Mouse (Mus musculus) CH12F3 (cell line): Measurements from ENCODE around the gene Capg.
"Not testable (repeated sequence)": the region's sequence is repeated elsewhere in the genome, so short reads cannot be mapped to it uniquely, and the experiment has no call there.

ENCODE experiments used
- in situ Hi-C: fragments of 300-500 bp; cut with MboI; formaldehyde crosslinking; loops from 2 replicates; pipeline ENCODE4 v1.14.3; 2020; ENCODE audit warnings: low sequenced_read_pairs

Gene Capg

DNA sequence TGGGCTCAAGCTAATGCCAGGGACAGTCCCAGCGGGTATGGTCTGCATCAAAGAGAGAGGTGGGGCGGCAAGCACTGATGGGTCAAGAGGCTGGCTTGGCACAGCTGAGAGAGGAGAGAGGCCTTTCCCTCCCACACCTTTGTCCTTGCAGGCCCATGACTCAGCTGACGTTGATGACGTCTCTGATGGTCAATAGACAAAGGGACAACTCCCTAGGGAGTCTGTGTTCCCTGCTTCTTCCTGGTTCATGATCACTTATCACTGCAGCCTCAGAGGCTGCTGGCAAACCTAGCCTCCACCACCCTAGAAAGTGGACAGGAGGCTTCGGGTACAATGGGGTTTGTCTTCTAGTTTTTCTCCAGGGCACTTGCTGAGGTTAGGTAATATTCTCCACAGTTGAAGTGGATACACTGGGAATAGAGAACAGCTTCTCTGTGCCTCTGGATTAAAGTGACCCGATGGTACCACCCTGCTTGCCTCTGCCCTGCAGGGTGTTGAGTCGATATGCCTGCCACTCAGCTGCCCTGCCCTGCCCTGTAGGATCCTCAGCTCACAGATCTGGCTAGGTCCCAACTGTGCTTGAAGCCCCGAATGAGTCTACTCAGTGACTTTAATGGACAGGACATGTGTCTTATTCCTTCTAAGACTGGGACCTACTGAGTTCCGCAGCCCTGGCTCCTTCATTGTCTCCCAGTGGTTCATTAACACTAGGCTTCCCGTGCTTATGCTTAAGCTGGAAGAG, 15.6 kb upstream of the Capg start:
- in situ Hi-C loops = loop anchor here (5.0 kb wide), 1 partner anchor 101 kb away; no protein-coding TSS in a partner anchor

DNA sequence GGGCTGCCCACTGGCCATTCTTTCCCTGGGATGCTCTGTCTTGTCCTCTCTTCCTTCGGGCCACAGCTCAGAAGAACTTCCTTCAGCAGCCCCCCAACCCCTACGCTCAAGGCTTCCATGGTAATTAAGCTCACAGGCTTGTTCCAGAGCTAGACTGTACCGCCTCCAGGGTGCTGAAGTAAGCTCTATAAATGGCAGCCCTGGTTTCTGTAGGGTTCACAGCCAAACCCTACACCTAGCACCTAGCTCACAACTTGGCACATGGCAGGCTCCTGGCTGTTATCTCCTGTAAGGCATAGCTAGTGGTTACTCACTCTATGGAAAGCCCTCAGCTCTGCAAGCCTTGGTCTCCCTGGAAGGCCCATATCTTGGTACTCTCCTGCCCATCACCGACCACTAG, 11.6 kb upstream of the Capg start:
- in situ Hi-C loops = no loop called here

GRCm38 (mm10) chr6:72533555-72533954, 10.6 kb upstream of the Capg start:
- in situ Hi-C loops = not testable (repeated sequence)

DNA sequence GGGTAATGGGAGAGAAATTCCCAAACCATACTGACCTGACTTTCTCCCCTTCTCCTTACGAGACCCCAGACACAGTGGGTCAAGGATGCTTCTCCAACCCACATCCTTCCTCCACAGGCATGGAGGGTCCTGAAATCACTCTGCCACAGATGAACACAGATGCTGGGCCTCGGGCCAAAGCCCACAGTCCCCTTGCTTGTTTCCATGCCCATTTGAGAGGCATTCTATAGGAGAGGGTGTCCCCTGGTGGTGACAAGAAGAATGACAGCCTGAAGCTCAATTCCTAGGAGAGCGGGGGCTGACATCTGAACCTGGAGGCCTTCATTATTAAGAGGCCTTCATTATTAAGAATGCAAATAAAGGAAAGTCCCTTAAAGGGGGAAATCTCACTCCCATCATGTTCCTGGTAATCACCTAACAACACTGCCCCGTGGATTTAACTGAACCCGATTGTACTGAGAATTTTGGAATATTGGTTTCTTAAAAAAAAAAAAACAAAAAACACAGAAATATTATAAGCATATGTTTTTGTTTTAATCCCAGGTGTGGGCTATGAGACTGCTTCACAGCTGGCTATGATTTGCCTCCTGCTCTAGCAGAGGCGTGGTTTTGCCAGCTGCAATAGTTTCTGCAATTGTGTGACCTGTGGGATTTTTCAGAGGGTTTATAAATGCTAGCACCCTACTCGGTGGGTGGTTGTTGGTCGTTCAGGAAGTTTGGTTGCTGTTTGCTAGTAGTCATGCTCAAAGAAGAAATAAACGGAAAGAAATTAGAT, 10.0 kb upstream of the Capg start:
- in situ Hi-C loops = no loop called here

- in situ Hi-C loops = no loop called here
Observed at GRCm38 (mm10) chr6:72535165-72535564, 9.0 kb upstream of the Capg start.

DNA sequence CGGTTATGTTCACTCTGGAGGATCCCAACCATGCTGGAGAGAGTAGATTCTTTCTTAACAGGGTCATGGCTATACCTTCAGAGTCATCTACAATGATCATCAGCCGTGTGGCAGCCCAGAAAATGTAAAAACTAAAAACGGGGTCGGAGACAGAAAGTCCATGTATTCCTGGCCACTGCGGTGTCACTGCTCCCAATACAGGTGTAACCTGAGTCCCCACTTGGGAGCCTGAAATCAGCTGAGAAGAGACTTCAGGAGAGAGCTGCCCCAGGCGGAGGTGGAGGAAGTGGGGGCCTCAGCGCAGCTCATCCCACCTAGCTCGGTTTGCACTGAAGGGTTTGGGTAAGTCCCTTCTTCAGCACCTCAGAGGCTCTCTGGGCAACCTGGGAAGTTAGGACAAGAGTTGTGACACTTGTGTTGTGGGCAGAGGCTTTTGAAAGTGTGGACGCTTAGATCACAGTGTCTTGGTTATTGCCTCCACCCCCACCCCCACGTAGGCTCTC, 6.1 kb upstream of the Capg start:
- in situ Hi-C loops = no loop called here

- in situ Hi-C loops = no loop called here
Observed at GRCm38 (mm10) chr6:72538562-72539031, 5.6 kb upstream of the Capg start.

DNA sequence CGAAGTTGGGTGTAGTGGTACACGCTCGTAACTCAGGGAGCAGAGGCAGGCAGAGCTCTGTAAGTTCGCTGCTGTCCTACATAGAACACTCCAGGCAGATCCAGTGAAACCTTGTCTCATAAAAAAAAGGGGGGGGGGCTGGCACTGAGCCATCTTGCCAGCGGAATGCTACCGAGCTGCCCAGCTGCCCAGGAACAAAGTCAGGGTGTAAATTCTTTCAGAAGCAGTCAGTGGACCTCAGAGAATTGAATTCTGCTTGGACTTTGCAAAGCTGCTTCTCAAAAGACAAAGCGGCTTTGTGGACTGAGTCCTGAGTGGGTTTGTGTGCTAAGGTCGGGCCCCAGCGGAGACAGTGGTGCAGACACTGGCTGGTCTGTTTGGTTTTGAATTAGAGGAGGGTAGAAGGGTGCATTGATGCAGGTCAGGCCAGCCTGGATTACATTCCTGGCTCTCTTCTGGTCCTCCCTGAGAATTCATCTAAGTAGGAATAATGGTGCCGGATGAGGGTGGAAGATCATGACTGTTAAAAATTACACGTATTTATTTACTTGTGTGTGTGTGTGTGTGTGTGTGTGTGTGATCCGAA, 833 bp upstream of the Capg start:
- in situ Hi-C loops = no loop called here

GRCm38 (mm10) chr6:72545377-72545776, 1.2 kb downstream of the Capg start:
- in situ Hi-C loops = no loop called here

- in situ Hi-C loops = no loop called here
Observed at GRCm38 (mm10) chr6:72547121-72547520, 2.9 kb downstream of the Capg start.

- in situ Hi-C loops = no loop called here
Observed at GRCm38 (mm10) chr6:72547862-72548261, 3.7 kb downstream of the Capg start.

GRCm38 (mm10) chr6:72549041-72549580, 4.9 kb downstream of the Capg start:
- in situ Hi-C loops = no loop called here

DNA sequence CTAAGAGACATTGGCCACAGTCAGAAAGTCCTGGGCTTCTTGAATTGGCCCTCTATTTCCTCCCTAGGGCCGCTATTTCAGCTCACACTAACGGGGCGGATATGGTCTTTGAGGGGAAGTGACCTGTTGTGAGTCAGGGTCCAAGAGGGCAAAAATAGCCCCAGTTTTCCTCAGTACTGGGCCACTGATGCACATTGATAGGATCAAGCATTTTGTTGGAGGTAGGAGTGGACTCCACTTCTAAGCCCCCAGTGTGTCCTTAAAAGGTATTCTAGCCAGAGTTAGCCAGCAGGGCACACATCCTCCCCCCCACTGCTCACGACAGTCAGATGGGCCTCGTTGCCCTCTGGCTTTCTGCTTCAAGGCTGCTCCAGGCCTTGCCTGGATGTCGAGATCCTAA, 5.8 kb downstream of the Capg start:
- in situ Hi-C loops = no loop called here

- in situ Hi-C loops = no loop called here
Observed at GRCm38 (mm10) chr6:72550503-72551100, 6.4 kb downstream of the Capg start.

GRCm38 (mm10) chr6:72552171-72553078, 8.2 kb downstream of the Capg start:
- in situ Hi-C loops = no loop called here

GRCm38 (mm10) chr6:72553079-72553412, 8.9 kb downstream of the Capg start:
- in situ Hi-C loops = no loop called here

DNA sequence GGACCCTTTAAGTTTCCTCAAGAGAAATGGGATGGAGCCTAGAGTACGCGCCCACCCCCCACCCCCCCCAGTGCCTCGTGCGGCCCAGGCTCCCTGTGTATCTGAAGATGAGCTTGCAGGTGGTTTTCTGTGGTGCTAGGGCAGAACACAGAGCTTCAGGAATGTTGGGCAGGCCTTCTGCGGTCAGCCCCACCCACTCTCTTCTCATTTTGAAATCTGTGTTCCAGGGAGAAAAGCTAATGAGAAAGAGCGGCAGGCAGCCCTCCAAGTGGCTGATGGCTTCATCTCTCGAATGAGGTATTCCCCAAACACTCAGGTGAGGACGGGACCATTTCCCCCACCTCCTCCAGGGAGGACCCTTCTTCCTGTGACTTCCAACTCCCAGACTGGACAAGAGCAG, 16.6 kb downstream of the Capg start:
- in situ Hi-C loops = no loop called here

DNA sequence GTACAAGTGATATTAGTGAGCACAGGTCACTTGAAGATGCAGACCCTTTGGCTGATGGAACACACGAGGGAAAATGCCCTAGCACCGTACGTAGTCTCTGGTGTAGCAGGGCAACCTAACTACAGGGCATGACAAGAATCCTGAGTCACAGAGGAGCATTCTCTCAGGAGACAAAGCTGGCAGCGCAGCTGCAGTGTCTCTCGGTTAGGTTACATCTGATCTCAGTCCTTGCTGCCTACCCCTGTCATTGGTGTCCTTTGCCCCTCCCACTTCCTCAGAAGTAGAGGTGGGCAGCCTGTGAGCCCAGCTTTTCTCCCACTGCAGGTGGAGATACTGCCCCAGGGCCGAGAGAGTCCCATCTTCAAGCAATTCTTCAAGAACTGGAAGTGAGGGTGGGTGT, 18.3 kb downstream of the Capg start:
- in situ Hi-C loops = no loop called here

DNA sequence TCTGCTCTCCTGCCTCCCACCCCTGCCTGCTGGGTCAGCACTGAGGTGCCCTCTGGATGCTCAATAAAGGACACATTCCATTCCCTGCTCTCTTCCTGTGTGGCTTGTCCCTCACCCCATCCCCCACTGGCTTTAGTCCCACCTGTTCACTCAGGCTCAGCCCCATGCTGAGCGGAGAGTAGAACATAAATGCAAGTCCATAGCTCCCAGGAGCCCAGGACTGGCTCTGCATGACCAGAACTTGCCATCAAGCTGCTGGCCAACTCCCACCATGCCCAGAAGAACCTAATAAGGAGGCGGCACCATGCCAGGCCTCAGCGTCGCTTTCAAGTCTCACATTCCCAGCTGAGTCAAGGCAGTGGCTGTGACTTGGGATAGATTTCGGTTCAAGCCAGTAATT, 18.7 kb downstream of the Capg start:
- in situ Hi-C loops = no loop called here

DNA sequence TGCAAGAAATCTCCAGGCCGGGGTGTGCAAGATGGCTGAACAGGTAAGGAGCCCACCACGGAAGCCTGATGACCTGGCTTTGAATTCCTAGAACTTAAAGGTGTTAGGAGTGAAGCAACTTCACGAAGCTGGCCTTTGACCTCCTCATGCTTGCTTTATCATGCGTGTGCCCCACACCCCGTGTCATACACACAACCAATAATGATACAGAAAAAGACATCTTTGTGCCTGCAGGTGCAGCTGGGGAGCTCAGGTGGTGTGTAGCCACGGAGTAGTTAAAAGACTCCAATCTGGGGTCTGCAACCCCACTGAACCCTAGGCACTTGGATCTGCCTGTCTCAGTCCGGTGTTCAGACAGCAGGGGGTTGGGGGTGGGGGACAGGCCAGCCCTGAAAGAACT, 21.3 kb downstream of the Capg start:
- in situ Hi-C loops = no loop called here
